Mouse (Mus musculus): Measurements from ENCODE around the gene Slit3. TPM values are rescaled to one million over a fixed set of nuclear protein-coding genes. Genes with fewer than 3 reads are reported as not detected.

The Slit3 gene
- polyA plus RNA-seq, 1 experiment from 2014 or later: 9.0 TPM

GRCm38 (mm10) chr11:35348099-35348498 lies 227.1 kb downstream of the Slit3 start:
- Histone ChIP-seq H3K4me1 (ENCODE audit: control insufficient read depth, insufficient read depth, low read depth, low read length) (no peaks in the 10 kb centered on the region), H3K9me3 (ENCODE audit: control insufficient read depth, low read length) (no peaks in the 10 kb centered on the region), H3K4me2 (ENCODE audit: low read length) (no peak overlapping the region), H3K27me3 (replicated peaks; ENCODE audit: control insufficient read depth, insufficient read depth, low read length) (peaks cover 3% of the 10 kb centered on the region; the same call in 1 of the 2 replicates), H3K27ac (ENCODE audit: low read depth, low read length) (no peak overlapping the region), H3K4me3 (ENCODE audit: low read length) (no peak overlapping the region), H3K9ac (ENCODE audit: low read depth, low read length) (no peak overlapping the region), H3K36me3 (ENCODE audit: control insufficient read depth, insufficient read depth, low read length) (no peaks in the 10 kb centered on the region)
- 37% methylated on average over 4 of the region's 4 CpGs for WGBS
- ATAC-seq: no peak

DNA sequence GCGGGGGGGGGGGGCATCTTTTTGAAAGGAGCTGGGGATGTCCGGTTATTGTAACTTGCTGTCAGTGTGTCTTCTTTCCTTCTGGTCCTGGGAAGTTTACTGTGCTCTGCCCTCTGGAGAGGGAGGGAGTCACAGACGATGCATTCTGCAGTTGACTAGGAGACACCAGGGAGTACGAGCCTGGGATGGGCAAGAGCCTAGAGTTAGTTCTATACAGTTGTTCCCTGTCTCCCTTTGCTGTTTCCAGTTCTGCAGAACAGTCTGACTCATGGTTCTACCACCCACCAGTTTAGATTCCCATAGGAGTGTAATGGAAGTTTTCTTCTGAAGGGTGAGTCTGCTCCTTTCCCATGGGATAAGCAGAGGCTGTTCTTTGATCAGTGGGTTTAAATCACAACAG lies 229.9 kb downstream of the Slit3 start:
- WGBS: 30% methylated on average over 4 of the region's 4 CpGs
- H3K9me3 ChIP-seq (ENCODE audit: control insufficient read depth, low read length): no peaks in the 10 kb centered on the region
- no peak overlapping the region for H3K4me2 ChIP-seq (ENCODE audit: low read length)
- H3K27me3 ChIP-seq (replicated peaks; ENCODE audit: control insufficient read depth, insufficient read depth, low read length): no peaks in the 10 kb centered on the region
- no peak overlapping the region for H3K4me3 ChIP-seq (ENCODE audit: low read length)
- H3K27ac ChIP-seq (ENCODE audit: low read depth, low read length): no peak overlapping the region
- no peak overlapping the region for H3K9ac ChIP-seq (ENCODE audit: low read depth, low read length)
- H3K4me1 ChIP-seq (ENCODE audit: control insufficient read depth, insufficient read depth, low read depth, low read length): no peaks in the 10 kb centered on the region
- no peak for ATAC-seq
- H3K36me3 ChIP-seq (ENCODE audit: control insufficient read depth, insufficient read depth, low read length): no peaks in the 10 kb centered on the region

DNA sequence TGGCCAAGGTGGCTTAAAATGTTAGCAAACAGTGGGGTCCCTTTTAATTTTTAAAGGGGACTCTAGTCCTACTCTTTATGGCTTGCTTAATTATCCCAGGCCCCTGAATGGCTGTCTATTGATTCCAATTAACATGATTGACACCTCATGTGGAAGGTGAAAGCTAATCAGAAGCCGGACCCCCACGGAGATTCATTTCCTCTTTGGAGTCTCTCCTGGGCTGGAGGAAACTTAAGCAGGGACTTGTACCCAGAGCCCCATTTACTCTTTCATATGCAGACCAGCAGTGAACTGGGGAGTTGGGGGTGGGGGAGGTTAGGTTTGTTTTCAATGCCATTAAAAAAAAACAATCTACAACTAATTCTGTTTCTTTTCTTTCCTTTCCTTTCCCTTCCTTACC lies 230.4 kb downstream of the Slit3 start:
- no peak for ATAC-seq
- H3K4me1 ChIP-seq (ENCODE audit: control insufficient read depth, insufficient read depth, low read depth, low read length): no peaks in the 10 kb centered on the region
- 22% methylated on average over 2 of the region's 2 CpGs for WGBS
- no peak overlapping the region for H3K9ac ChIP-seq (ENCODE audit: low read depth, low read length)
- no peaks in the 10 kb centered on the region for H3K9me3 ChIP-seq (ENCODE audit: control insufficient read depth, low read length)
- H3K27ac ChIP-seq (ENCODE audit: low read depth, low read length): no peak overlapping the region
- H3K36me3 ChIP-seq (ENCODE audit: control insufficient read depth, insufficient read depth, low read length): no peaks in the 10 kb centered on the region
- H3K4me3 ChIP-seq (ENCODE audit: low read length): no peak overlapping the region
- no peak overlapping the region for H3K4me2 ChIP-seq (ENCODE audit: low read length)
- no peaks in the 10 kb centered on the region for H3K27me3 ChIP-seq (replicated peaks; ENCODE audit: control insufficient read depth, insufficient read depth, low read length)

GRCm38 (mm10) chr11:35355811-35356210 lies 234.8 kb downstream of the Slit3 start:
- no peak overlapping the region for H3K27ac ChIP-seq (ENCODE audit: low read depth, low read length)
- H3K9ac ChIP-seq (ENCODE audit: low read depth, low read length): no peak overlapping the region
- no peaks in the 10 kb centered on the region for H3K27me3 ChIP-seq (replicated peaks; ENCODE audit: control insufficient read depth, insufficient read depth, low read length)
- no peaks in the 10 kb centered on the region for H3K4me1 ChIP-seq (ENCODE audit: control insufficient read depth, insufficient read depth, low read depth, low read length)
- H3K4me3 ChIP-seq (ENCODE audit: low read length): no peak overlapping the region
- WGBS: 80% methylated on average over 4 of the region's 4 CpGs
- H3K4me2 ChIP-seq (ENCODE audit: low read length): no peak overlapping the region
- ATAC-seq: no peak
- H3K9me3 ChIP-seq (ENCODE audit: control insufficient read depth, low read length): no peaks in the 10 kb centered on the region
- H3K36me3 ChIP-seq (ENCODE audit: control insufficient read depth, insufficient read depth, low read length): no peaks in the 10 kb centered on the region

- H3K9ac ChIP-seq (ENCODE audit: low read depth, low read length): no peak overlapping the region
- H3K36me3 ChIP-seq (ENCODE audit: control insufficient read depth, insufficient read depth, low read length): no peaks in the 10 kb centered on the region
- peaks cover 6% of the 10 kb centered on the region; the same call in 1 of the 2 replicates for H3K27me3 ChIP-seq (replicated peaks; ENCODE audit: control insufficient read depth, insufficient read depth, low read length)
- ATAC-seq: no peak
- H3K4me1 ChIP-seq (ENCODE audit: control insufficient read depth, insufficient read depth, low read depth, low read length): no peaks in the 10 kb centered on the region
- no peak overlapping the region for H3K27ac ChIP-seq (ENCODE audit: low read depth, low read length)
- H3K4me3 ChIP-seq (ENCODE audit: low read length): no peak overlapping the region
- H3K4me2 ChIP-seq (ENCODE audit: low read length): no peak overlapping the region
- 87% methylated on average over 6 of the region's 6 CpGs for WGBS
- no peaks in the 10 kb centered on the region for H3K9me3 ChIP-seq (ENCODE audit: control insufficient read depth, low read length)
Measured at GRCm38 (mm10) chr11:35361071-35361470, 240.0 kb downstream of the Slit3 start.

DNA sequence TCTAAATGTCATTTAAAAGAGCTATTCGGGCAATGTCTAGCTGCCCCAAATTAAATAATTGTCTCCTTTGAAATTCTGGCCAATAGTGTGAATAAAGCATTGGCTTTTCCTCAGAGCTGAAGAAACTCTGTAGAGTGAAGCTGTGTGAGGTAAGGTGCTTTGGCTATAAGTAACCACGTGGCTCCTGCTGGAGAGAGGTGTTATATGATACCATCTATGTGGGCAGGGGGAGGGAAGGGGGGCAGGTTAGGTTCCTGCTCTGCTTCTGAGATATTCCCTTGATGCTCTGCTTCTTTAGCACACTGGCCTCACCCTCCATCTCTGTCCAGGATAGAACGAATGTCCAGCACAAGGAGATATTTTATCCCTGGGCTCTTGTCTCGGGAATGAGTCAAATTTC lies 242.0 kb downstream of the Slit3 start:
- no peaks in the 10 kb centered on the region; the same call in 1 of the 2 replicates for H3K9me3 ChIP-seq (ENCODE audit: control insufficient read depth, low read length)
- no peak overlapping the region for H3K27ac ChIP-seq (ENCODE audit: low read depth, low read length)
- H3K27me3 ChIP-seq (replicated peaks; ENCODE audit: control insufficient read depth, insufficient read depth, low read length): peaks cover 6% of the 10 kb centered on the region; the same call in 1 of the 2 replicates
- H3K4me2 ChIP-seq (ENCODE audit: low read length): no peak overlapping the region
- H3K36me3 ChIP-seq (ENCODE audit: control insufficient read depth, insufficient read depth, low read length): no peaks in the 10 kb centered on the region
- no peak overlapping the region for H3K4me3 ChIP-seq (ENCODE audit: low read length)
- no peak overlapping the region for H3K9ac ChIP-seq (ENCODE audit: low read depth, low read length)
- no peaks in the 10 kb centered on the region for H3K4me1 ChIP-seq (ENCODE audit: control insufficient read depth, insufficient read depth, low read depth, low read length)
- WGBS: 61% methylated on average over 4 of the region's 4 CpGs
- no peak for ATAC-seq

- Histone ChIP-seq H3K9me3 (ENCODE audit: control insufficient read depth, low read length) (no peaks in the 10 kb centered on the region; the same call in 1 of the 2 replicates), H3K27me3 (replicated peaks; ENCODE audit: control insufficient read depth, insufficient read depth, low read length) (peaks cover 6% of the 10 kb centered on the region; the same call in 1 of the 2 replicates), H3K27ac (ENCODE audit: low read depth, low read length) (no peak overlapping the region), H3K4me3 (ENCODE audit: low read length) (no peak overlapping the region), H3K9ac (ENCODE audit: low read depth, low read length) (no peak overlapping the region), H3K4me2 (ENCODE audit: low read length) (no peak overlapping the region), H3K4me1 (ENCODE audit: control insufficient read depth, insufficient read depth, low read depth, low read length) (no peaks in the 10 kb centered on the region), H3K36me3 (ENCODE audit: control insufficient read depth, insufficient read depth, low read length) (no peaks in the 10 kb centered on the region)
- WGBS: 55% methylated on average over 10 of the region's 10 CpGs
- no peak for ATAC-seq
Measured at GRCm38 (mm10) chr11:35364469-35364868, 243.4 kb downstream of the Slit3 start.

GRCm38 (mm10) chr11:35365510-35365931 lies 244.5 kb downstream of the Slit3 start:
- WGBS: 17% methylated on average over 8 of the region's 8 CpGs
- H3K36me3 ChIP-seq (ENCODE audit: control insufficient read depth, insufficient read depth, low read length): no peaks in the 10 kb centered on the region
- H3K4me3 ChIP-seq (ENCODE audit: low read length): no peak overlapping the region
- no peak overlapping the region for H3K27ac ChIP-seq (ENCODE audit: low read depth, low read length)
- peaks cover 6% of the 10 kb centered on the region; the same call in 1 of the 2 replicates for H3K27me3 ChIP-seq (replicated peaks; ENCODE audit: control insufficient read depth, insufficient read depth, low read length)
- H3K9ac ChIP-seq (ENCODE audit: low read depth, low read length): no peak overlapping the region
- H3K4me1 ChIP-seq (ENCODE audit: control insufficient read depth, insufficient read depth, low read depth, low read length): no peaks in the 10 kb centered on the region
- no peak overlapping the region for H3K4me2 ChIP-seq (ENCODE audit: low read length)
- H3K9me3 ChIP-seq (ENCODE audit: control insufficient read depth, low read length): no peaks in the 10 kb centered on the region; the same call in 1 of the 2 replicates
- no peak for ATAC-seq

GRCm38 (mm10) chr11:35366611-35367010 lies 245.6 kb downstream of the Slit3 start:
- H3K4me2 ChIP-seq (ENCODE audit: low read length): no peak overlapping the region
- no peaks in the 10 kb centered on the region for H3K4me1 ChIP-seq (ENCODE audit: control insufficient read depth, insufficient read depth, low read depth, low read length)
- 70% methylated on average over 4 of the region's 4 CpGs for WGBS
- H3K36me3 ChIP-seq (ENCODE audit: control insufficient read depth, insufficient read depth, low read length): no peaks in the 10 kb centered on the region
- H3K27ac ChIP-seq (ENCODE audit: low read depth, low read length): no peak overlapping the region
- ATAC-seq: no peak
- no peaks in the 10 kb centered on the region; the same call in 1 of the 2 replicates for H3K9me3 ChIP-seq (ENCODE audit: control insufficient read depth, low read length)
- H3K27me3 ChIP-seq (replicated peaks; ENCODE audit: control insufficient read depth, insufficient read depth, low read length): no peaks in the 10 kb centered on the region; the same call in 1 of the 2 replicates
- no peak overlapping the region for H3K4me3 ChIP-seq (ENCODE audit: low read length)
- no peak overlapping the region for H3K9ac ChIP-seq (ENCODE audit: low read depth, low read length)

GRCm38 (mm10) chr11:35367248-35367647 lies 246.2 kb downstream of the Slit3 start:
- Histone ChIP-seq H3K9ac (ENCODE audit: low read depth, low read length) (no peak overlapping the region), H3K27ac (ENCODE audit: low read depth, low read length) (no peak overlapping the region), H3K27me3 (replicated peaks; ENCODE audit: control insufficient read depth, insufficient read depth, low read length) (no peaks in the 10 kb centered on the region; the same call in 1 of the 2 replicates), H3K4me1 (ENCODE audit: control insufficient read depth, insufficient read depth, low read depth, low read length) (no peaks in the 10 kb centered on the region), H3K4me2 (ENCODE audit: low read length) (no peak overlapping the region), H3K9me3 (ENCODE audit: control insufficient read depth, low read length) (no peaks in the 10 kb centered on the region; the same call in 1 of the 2 replicates), H3K36me3 (ENCODE audit: control insufficient read depth, insufficient read depth, low read length) (no peaks in the 10 kb centered on the region), H3K4me3 (ENCODE audit: low read length) (no peak overlapping the region)
- ATAC-seq: no peak
- WGBS: 87% methylated on average over 4 of the region's 4 CpGs

Data from hindbrain, embryonic 16.5 days (tissue).